Mouse (Mus musculus) frontal cortex, adult (tissue): ENCODE measurements around the gene Zfp865.
"Not testable (repeated sequence)": the region's sequence is repeated elsewhere in the genome, so short reads cannot be mapped to it uniquely, and the experiment has no call there.

Experiments used
- ATAC-seq: cut with Nextera tagmentation; 2 replicates; pipeline ENCODE4 v1.9.2; 2017; ENCODE audit warnings: mild to moderate bottlenecking, moderate library complexity, mixed read lengths; ENCODE audit not compliant: low TSS enrichment

The Zfp865 gene

DNA sequence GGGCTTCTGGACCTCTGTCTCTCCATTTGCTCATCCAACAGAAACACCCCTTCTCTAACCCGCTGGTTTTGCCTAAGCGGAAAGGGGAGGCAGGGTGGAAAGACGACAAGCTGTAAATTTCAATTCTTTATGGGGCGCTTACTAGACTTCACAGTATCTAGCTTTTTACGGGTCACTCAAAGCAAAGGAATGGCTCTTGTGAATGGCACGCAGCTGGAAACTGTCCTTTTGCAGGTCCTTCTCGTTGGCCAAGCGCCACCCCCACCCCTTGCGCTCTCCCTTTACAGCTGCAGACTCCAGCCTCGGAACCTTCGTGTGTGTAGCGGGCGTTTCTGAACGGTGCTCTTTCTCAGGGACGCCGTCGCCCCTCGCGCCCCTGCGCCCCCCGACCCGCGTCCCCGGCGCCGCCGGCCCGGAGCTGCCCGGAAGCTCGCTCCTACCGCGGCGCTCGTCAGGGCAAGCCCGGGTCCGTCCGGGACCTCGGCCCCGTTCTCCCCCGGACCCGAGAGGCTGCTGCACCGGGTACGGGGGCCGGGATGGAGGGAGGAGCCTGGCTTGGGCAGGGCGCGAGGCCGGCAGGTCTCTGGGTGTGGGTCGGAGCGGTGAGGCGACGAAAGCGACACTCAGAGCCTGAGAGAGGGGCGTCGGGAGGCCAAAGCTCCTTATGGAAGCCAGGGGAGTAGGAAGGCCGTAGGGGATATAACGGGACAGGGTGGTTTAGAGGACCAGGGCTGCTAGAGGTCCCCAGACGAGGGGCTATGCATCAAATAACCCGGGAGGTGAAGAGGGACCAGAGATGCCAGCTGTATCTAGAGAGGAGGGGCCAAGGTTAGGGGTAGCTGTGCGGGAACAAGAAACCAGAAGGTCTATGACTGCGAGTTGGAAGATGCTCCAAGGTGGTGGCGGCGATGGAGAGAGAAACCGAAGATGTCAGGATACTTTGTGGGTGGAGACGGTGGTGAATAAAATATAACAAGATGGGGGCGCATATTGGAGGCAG is 31.3 kb downstream of the Zfp865 start, which contains the start of gene Zfp580:
Zfp580 (plus strand) TSS at position 346 of the 1,000 bp plus-strand sequence.
- ATAC-seq, result peak; percentile 60

DNA sequence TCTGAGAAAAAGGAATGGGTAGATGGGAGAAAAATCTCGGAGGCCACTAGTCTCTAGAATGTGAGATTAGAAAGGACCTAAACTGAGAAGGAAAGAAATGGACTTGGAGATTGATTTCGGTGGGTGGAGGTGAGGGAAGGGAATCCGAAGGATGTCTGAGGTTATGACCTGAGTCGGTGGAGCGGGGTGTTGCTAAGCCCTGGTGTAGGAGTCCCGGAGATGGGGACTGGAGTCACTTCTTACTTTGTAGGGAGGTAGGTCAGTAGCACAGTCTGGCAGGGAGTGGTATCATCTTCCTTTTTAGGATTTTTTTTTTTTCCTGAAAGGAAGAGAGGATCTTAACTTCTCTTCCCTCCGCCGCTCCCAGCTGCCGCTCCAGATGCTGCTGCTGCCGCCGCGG is 32.3 kb downstream of the Zfp865 start:
- no peak for ATAC-seq

DNA sequence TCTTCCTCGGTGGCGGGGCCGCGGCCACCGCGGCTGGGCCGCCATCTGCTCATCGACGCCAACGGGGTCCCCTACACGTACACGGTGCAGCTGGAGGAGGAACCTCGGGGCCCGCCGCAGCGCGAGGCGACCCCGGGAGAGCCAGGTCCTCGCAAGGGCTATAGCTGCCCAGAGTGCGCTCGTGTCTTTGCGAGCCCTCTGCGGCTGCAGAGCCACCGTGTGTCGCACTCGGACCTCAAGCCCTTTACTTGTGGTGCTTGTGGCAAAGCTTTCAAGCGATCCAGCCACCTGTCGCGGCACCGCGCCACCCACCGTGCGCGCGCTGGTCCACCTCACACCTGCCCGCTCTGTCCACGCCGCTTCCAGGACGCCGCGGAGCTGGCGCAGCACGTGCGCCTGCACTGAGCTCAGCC is 32.8 kb downstream of the Zfp865 start:
- ATAC-seq, result no peak

DNA sequence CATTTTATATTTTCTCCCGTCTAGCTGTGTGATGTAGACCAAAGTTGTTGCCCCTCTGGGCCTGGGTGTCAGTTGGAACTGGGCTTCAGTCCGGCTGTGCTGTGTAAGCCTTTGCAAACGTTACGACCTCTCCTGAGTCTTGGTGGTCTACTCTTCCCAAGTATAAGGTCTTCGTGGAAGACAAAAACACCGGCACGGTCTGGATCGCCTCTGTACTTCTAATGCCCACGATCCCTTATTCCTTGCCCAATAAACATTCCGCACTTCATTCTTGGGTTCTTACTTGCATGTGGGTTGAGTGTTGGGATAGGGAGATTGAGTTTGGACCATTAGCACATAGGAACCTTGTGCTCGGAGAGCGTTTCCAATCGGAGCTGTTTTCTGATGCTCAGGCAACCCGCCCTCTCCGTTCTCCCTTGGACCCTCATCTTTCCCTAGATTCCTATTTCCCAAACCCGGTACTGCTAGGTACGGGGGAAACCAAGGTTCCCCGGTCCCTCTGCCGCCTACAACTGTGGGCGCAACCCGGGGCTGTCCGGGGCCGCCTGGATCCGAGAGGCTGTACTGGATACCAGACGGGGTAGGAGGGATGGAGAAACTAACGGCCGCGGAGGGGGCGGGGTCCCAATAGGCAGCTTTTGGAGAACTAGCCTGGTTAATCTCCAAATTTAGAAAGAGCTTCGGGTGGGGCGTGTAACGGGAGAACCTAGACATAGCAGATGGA is 33.4 kb downstream of the Zfp865 start:
- ATAC-seq, result no peak

DNA sequence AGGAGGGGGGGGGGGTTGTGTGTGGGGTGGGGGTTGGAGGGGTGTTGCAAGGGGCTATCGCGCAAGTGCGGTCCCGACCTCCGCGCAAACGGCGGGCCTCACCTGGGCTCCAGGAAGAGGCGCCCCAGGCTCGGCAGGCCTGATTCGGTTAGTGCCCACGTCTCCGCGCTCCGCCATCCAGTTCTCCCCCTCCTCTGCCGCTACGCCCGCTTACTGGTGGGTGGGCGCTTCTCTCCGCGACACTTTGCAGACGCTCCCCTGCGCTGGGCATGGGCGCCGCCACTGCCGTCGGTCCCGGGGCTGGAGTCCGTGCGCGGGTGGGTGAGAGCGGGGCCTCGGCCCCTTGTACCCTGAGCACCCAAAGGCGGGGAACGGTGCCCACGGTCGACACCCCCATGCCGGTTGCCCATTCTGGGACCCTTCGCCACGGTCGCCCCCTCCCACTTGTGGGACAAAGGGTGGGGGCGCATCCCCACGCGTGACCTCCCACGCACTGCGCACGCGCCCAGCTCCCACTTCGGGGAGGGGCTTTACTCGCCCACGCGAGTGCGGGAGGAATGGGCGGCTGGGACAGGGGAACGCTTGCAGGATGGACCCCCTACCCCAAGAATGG is 36.6 kb downstream of the Zfp865 start:
- ATAC-seq, result no peak

DNA sequence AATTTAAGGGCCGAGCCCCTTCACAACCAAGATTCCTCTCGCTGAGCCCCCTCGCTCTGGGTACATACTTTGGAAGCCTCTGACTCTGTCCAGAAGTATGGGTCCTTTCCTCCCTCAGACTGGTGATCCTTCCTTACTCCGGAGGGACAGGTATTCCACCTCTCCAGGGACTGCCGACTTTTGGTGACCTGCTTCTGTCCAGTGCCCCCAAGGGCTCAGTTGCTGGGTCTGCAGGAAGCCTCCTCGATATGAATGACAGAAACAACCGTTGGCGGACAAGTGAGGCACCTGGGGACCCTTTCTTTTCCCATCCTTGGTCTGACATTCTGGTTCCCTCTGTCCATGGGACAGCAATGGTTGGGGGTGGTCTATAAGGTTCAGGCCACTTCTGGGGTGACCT is 37.2 kb downstream of the Zfp865 start:
- ATAC-seq, result no peak

DNA sequence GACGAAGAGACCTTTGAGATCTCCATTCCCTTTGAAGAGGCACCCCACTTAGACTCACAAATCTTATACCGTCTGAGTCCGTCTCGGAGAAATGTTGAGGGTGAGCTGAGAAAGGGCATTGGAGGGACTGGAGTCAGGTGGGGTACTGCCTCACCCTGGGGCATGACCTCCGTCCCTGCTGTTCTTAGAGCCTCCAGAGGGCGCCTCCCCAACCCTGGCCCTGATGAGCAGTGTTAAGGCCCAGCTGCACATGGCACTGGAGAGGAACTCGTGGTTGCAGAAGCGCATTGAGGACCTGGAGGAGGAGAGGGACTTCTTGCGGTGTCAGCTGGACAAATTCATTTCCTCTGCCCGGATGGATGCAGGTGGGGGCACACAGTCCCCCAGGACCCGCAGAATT is 37.6 kb downstream of the Zfp865 start:
- no peak for ATAC-seq

DNA sequence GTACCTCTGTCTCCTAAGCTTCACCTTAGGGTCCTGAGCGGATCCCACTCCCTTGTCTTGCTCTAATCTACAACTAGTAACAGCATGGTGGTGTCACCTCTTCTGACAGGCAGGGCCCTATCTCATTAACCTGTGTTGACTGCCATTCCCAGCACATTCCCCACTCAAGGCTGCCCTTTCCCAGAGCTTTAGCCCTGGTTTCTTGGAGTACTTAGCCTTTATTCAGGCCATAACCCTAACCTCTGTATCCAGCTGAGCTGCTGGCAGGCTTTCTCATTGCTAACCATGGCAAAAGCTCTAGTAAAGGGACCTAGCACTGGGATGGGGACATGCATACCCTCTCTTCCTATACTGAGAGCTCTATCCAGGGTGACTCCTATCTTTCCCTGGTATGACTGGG is 38.5 kb downstream of the Zfp865 start:
- ATAC-seq, result no peak

DNA sequence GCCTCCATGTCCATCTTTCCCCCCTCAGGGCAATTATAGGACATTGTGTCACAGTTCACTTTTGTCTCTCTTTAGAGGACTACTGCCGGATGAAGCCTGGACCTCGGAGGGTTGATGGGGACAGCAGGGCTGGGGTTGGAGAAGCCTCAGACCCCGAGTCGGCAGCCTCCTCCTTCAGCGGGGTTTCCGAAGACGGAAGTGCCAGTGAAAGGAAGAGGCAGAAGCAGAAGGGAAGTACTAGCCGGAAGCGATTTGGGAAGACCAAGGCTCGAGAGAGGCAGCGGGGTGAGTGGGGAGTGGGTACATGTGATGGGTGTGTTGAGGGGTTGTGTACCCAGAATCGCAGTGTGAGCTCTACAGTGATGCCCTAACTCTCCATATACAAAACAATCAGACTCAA is 39.2 kb downstream of the Zfp865 start:
- ATAC-seq, result no peak

DNA sequence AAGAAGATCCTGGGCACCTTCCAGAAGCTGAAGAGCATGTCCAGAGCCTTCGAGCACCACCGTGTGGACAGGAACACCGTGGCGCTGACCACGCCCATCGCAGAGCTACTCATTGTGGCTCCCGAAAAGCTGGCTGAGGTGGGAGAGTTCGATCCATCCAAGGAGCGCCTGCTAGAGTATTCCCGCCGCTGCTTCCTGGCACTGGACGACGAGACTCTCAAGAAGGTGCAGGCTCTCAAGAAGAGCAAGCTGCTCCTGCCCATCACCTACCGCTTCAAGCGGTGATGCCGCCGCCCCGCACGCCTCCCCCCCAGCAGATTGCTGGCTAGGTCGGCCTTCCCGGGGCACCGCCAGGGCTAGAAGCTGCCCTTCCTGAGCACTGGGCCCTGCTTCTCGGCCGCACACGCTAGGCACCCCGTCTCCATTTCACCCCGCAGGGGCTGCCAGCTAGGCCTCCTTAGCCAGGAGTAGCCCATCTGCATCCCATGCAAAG is 40.1 kb downstream of the Zfp865 start:
- peak; percentile 19; the same call in 1 of the 2 replicates for ATAC-seq

DNA sequence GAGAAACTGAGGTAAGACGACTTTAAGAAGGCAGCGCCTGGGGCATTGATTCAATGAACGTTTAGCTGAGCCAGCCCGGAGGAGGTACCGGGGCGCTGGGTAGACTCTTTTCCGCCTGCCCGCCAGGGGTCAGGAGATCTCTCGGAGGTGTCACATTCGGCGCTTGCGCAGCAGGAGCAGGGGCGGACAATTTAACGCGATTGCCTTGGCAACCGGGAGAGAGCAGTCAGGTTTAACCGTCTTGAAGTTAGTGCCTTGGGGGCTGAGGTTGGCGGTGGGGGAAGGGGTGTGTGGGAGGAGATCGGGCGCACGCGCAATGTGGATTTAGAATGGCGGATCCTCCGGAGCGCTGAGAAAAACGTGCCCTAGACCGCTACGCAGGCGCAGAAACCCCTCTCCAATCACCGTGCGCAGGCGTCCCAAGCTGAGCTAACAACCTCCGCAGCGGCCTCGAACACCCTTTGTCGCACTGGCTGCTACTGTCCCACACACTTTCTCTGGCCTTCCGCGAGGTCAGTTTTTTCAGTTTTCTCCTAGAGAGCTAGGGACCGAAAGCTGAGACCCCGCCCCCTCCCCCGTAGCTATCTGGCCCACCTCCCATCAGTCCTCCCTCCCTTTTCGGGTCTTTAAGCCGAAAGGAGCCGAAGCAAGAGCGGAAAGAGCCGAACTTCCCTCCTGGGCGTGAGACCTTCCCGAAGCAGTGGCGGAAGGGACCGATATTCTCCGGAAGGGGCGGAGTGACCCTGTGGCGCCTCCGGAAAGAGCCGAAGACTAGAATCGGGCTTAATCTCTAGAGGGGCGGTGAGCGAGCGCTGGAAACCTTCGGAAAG is 41.0 kb downstream of the Zfp865 start:
- peak; percentile 69 for ATAC-seq

DNA sequence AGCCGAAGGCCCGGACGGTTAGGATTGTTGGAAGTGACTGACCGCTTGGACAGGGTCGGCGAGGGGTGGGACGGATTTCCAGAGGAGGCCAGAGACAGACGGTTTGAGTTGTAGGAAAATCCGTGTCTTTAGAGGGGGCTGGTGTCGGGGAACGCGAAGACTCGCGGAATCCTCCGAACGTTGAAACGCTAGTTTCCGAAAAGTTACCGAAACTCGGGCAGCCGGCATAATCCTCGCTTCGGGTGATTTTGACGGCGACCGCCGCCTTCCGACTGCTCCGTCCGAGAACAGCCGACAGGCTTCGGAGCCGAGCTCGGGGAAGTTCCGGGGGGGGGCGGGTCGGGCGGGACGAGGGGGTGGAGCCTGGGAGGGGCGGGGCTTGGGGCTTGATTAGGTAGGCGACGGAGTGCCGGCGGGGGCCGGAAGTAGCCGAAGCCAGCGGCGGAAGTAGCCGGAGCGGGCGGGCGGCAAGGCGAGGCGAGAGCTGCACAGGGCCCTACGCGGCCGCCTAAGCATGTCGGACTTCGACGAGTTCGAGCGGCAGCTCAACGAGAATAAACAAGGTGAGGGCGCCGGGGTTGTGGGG is 41.7 kb downstream of the Zfp865 start, which contains the start of gene U2af2:
U2af2 (plus strand) TSS at position 370 of the 586 bp plus-strand sequence.
- ATAC-seq, result peak; percentile 40

DNA sequence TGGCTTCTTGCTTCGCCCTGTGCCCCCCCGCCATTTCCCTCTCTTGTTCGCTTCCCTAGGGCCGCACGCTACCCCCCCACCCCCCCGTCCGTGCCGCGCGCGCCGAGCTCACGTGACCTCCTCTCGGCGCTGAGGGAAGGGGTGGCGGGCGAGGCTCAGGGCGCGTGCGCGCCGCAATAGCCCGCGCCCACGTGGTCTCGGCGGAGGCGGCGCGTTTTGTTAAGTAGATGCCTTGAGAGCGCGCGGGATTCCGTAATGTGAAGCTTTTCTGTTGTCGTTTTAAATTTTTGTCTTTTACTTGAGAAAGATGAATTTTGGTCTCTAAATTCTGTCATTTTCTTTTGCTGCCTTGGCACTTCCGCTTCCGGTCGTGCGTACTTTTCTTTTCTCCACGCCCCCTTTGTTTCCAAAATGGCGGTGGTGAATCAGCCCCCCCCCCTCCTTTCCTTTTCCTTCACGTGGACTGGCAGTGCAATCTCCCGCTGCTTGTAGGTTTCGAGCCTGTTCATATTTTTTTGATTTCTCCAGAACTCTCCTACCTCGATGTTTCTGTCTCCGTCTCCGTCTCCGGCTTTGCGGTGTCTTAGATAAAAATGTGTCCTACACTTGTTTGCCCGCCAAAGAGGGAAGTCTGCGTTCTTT is 42.3 kb downstream of the Zfp865 start:
- peak; percentile 9; the same call in 1 of the 2 replicates for ATAC-seq

DNA sequence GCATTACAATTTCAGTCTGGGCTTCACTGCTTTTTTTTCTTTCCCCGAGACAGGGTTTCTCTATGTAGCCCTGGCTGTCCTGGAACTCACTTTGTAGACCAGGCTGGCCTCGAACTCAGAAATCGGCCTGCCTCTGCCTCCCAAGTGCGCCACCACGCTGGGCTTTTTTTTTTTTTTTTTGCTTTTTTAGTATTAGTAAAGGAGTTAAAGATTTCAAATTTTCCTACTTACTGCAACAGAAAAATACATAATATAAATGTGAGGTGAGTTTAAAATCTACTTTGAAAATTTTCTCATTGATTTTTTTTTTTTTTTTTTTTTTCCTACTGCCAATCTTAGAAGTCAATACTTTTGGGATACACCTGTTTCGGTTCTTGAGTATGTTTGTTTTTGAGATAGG is 44.7 kb downstream of the Zfp865 start:
- ATAC-seq, result no peak

DNA sequence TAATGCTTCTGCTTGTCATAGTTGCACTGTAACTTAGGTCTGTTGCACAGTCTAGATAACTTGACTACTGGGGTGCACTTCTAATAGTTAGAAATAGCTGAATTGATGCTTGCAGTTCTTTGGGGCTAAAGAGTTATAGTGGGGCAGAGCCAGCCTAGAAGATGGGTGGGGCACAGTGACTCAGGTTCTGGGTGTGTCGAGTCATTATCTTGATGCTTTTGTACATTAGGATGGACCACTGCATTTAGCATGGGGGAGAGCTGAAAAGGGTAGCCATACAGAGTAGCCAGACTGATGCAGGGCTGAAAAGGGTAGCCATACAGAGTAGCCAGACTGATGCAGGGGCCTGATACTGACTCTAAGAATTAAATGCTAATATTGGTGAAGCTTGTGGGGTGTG is 53.4 kb downstream of the Zfp865 start:
- ATAC-seq, result no peak

DNA sequence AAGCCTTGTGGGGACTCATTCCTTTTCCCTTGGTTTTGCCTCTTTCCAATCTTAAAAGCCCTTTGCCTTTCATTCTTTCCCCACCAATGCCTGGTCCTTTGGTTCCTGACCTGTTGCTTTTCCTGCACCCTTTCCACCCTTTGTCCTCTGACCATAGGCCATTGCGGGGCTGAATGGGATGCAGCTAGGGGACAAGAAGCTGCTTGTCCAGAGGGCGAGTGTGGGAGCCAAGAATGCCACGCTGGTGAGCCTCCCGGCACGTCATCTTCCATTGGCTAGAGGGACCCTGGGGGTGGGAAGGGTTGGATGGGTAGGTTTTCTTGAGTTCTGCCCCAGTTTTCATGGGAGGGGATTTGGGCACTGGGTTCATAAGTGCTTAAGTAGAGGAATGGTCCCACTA is 54.8 kb downstream of the Zfp865 start:
- ATAC-seq, result no peak

DNA sequence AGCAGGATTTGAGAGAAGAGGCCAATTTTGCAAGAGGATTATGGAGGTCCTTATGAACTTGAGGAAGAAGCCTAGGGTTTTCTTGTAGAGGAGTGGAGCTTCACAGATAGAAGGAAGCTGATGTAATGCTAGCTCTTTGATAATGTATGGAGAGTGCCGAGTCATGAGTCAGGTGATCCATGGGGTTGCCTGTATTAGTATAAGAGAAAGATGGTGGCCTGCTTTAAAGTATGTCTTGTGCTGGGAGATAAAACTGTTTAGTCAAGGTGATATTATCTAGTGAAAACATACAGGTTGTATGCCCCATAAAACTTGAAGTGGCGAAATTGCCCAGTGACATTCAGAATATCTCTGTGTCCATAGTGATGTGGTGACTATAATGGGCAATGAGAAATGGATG is 56.8 kb downstream of the Zfp865 start:
- no peak for ATAC-seq

DNA sequence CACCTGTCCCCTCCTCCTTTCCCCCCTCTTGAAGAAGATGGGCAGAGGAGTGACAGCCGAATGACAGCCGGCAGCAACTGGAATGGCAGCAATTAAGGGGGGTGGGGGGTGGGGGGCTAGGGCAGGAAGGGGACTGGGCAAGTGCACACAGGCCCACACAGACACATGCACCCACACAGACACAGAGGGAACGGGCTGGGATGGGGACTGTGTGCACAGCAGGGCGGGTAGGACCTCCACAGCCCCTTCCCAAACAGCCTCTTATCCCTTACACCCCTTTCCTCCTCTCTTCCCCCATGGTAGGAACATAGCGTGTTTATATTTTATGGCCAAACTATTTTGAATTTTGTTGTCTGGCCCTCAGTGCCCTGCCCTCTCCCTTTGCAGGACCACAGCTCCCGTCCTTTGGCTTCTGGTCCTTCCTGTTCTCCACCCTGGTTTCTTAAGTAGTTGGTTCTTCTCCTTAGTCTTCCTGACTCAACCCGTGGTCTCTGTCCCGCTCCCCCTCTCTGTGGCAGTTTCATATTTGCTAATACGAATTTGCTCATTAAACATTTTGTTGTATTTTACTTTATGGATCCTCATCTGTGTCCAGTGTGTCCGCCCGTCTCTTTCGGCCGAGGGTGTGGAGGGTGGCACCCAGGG is 59.3 kb downstream of the Zfp865 start:
- ATAC-seq, result not testable (repeated sequence)

DNA sequence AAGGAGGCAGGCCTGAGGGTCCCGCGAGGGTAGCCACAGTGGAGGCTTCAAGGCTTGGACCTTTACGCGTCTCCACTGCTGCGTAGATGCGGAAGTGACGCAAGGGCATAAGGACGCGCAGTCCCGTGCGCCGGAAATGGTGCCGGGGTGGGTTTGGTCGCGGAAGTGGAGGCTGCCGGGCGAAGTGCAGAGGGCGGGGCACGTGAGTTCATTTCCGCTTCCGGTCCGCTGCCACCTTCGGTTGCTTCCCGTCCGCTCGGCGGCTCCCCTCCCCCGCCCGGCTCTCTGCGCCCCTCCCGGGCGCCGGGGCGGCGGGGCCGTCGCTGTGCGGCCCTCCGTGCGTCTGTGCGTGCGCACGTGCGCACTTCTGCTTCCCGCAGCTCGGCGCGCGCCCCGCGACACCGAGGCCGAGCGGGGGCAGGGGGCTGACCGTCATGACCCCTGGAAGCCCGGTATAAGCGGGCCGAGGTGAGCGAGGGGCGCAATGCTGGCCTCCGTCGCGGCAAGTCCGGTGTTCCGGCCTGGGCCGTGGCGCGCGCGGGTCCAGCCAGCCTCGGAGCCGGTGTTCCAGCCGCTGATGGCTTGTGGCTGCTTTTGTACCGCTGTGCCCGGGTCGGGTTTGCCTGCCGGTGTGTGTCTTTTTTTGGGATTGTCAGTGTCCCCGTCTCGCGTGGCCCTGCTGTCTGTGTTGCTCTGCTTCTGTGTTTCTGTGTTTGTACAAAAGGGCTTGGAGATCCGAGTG is 60.0 kb downstream of the Zfp865 start, which contains the start of gene Epn1:
Epn1 (plus strand) TSS at position 226 of the 742 bp plus-strand sequence.
- ATAC-seq, result peak; percentile 98
